Comparison of ENCODE assay signal across 19 mouse cellular contexts in the genomic region with DNA sequence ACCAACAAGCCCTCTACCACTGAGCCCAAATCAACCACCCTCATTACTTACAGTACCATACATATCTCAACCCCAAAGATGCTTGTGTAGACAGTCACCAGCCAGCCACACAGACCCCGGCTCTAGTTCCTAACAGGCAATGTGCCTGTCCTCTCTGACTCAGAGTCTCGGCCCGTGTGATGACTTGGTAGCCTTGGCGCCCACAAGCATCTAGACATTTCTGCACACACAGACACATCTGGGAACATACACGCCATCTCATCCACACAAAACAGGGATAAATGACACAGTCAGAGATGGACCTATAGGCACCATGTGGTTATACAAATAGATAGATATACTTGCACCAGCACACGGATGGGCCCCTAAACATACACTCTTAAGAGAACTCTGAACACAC. TPM values are rescaled to one million over a fixed set of nuclear protein-coding genes. Genes with fewer than 3 reads are reported as not detected.
DNase-seq lines count a peak whose midpoint lies in the region; ATAC-seq and TF ChIP-seq lines count a peak whose summit lies in the region.
"Had no signal": no experiment of that assay in that cellular context is flagged by ENCODE, and none has a peak within 500 bp of the region (broad histone marks: within the 10 kb centered on the region; RNA-seq: fewer than 3 reads in every experiment).

No protein-coding gene starts in this region.

- no peak for TF ChIP-seq EP300 in stomach, postnatal 0 days (optimal IDR thresholded peaks at IDR 0.05)

- H3K27me3 ChIP-seq in heart, embryonic 12.5 days (replicated peaks), result 0 out of 2 replicates have a peak, but pooled peaks cover 8% of the 10 kb centered on the region
- H3K27me3 ChIP-seq in stomach, embryonic 15.5 days (replicated peaks), result no peaks in the 10 kb centered on the region
- H3K27me3 ChIP-seq in stomach, postnatal 0 days (ENCODE audit: control insufficient read depth, insufficient read depth, low read length), result no peaks in the 10 kb centered on the region
- H3K27me3 ChIP-seq in intestine, embryonic 15.5 days (replicated peaks), result peaks cover 3% of the 10 kb centered on the region; the same call in 1 of the 2 replicates
- H3K27me3 ChIP-seq in stomach, embryonic 16.5 days (ENCODE audit: control insufficient read depth, insufficient read depth, low read length), result no peaks in the 10 kb centered on the region

- H3K4me2 ChIP-seq in heart, embryonic 12.5 days, result peak overlapping the region; percentile 53
- H3K4me2 ChIP-seq in stomach, embryonic 15.5 days, result peak overlapping the region; percentile 59; the same call in 1 of the 2 replicates
- no peak overlapping the region for H3K4me2 ChIP-seq in stomach, postnatal 0 days (replicated peaks; ENCODE audit: low read depth)
- H3K4me2 ChIP-seq in intestine, embryonic 15.5 days (replicated peaks), result peak overlapping the region; percentile 24; the same call in 1 of the 2 replicates
- H3K4me2 ChIP-seq in stomach, embryonic 16.5 days (ENCODE audit: low read depth, low read length), result 0 out of 2 replicates have a peak overlapping the region, but pooled peaks have one; percentile 19

- H3K4me1 ChIP-seq in heart, embryonic 12.5 days (replicated peaks), result peaks cover 56% of the 10 kb centered on the region
- H3K4me1 ChIP-seq in stomach, embryonic 15.5 days, result peaks cover 38% of the 10 kb centered on the region
- peaks cover 4% of the 10 kb centered on the region for H3K4me1 ChIP-seq in stomach, postnatal 0 days (replicated peaks; ENCODE audit: control insufficient read depth, insufficient read depth)
- H3K4me1 ChIP-seq in intestine, embryonic 15.5 days (replicated peaks), result peaks cover 44% of the 10 kb centered on the region
- H3K4me1 ChIP-seq in stomach, embryonic 16.5 days (ENCODE audit: control insufficient read depth, insufficient read depth, low read length), result peaks cover 46% of the 10 kb centered on the region

- WGBS in heart, embryonic 12.5 days, result 67% methylated on average over 6 of the region's 6 CpGs
- WGBS in stomach, embryonic 15.5 days, result 76% methylated on average over 6 of the region's 6 CpGs
- WGBS in stomach, postnatal 0 days, result 75% methylated on average over 6 of the region's 6 CpGs
- 68% methylated on average over 6 of the region's 6 CpGs for WGBS in intestine, embryonic 15.5 days
- WGBS in stomach, embryonic 16.5 days, result 74% methylated on average over 6 of the region's 6 CpGs

- TF ChIP-seq CTCF in stomach, postnatal 0 days (IDR thresholded peaks at IDR 0.05; ENCODE audit: low read depth), result no peak

- no peak for DNase-seq in heart, postnatal 14 days
- no peak for DNase-seq in stomach, postnatal 0 days (ENCODE audit: low spot score)
- no peak for DNase-seq in adrenal gland, postnatal 10 days
- DNase-seq in gastrocnemius, adult 18-20 months (ENCODE audit: low spot score), result no peak
- DNase-seq: adrenal gland, adult 2 months; cerebellum, adult 18-20 months; kidney, adult 18-20 months; layer of hippocampus, postnatal 36 days; liver; thymus, adult 2 months had no signal

- peak overlapping the region; percentile 69; the same call in 1 of the 2 replicates for H3K27ac ChIP-seq in heart, embryonic 12.5 days (ENCODE audit: poor library complexity, severe bottlenecking)
- no peak overlapping the region for H3K27ac ChIP-seq in stomach, embryonic 15.5 days
- H3K27ac ChIP-seq in stomach, postnatal 0 days (replicated peaks), result no peak overlapping the region
- H3K27ac ChIP-seq in intestine, embryonic 15.5 days, result no peak overlapping the region
- H3K27ac ChIP-seq in stomach, embryonic 16.5 days (ENCODE audit: low read length), result no peak overlapping the region

- intact Hi-C loops in heart, postnatal 14 days (cut with DNase I), result loop anchor here (10.0 kb wide), 1 partner anchor 309 kb away; a partner anchor contains a TSS

- H3K9ac ChIP-seq in heart, embryonic 12.5 days, result no peak overlapping the region
- H3K9ac ChIP-seq in stomach, embryonic 15.5 days, result no peak overlapping the region
- no peak overlapping the region for H3K9ac ChIP-seq in stomach, postnatal 0 days (ENCODE audit: low read length)
- H3K9ac ChIP-seq in intestine, embryonic 15.5 days, result no peak overlapping the region
- H3K9ac ChIP-seq in stomach, embryonic 16.5 days (ENCODE audit: low read length), result no peak overlapping the region

- peaks cover 36% of the 10 kb centered on the region for H3K36me3 ChIP-seq in heart, embryonic 12.5 days
- H3K36me3 ChIP-seq in stomach, embryonic 15.5 days, result 0 out of 2 replicates have a peak, but pooled peaks cover 8% of the 10 kb centered on the region
- H3K36me3 ChIP-seq in stomach, postnatal 0 days (ENCODE audit: control insufficient read depth, insufficient read depth, low read length), result 0 out of 2 replicates have a peak, but pooled peaks cover 3% of the 10 kb centered on the region
- peaks cover 5% of the 10 kb centered on the region; the same call in 1 of the 2 replicates for H3K36me3 ChIP-seq in intestine, embryonic 15.5 days
- H3K36me3 ChIP-seq in stomach, embryonic 16.5 days (ENCODE audit: control insufficient read depth, insufficient read depth, low read length), result 0 out of 2 replicates have a peak, but pooled peaks cover 6% of the 10 kb centered on the region

- no peak for ATAC-seq in heart, embryonic 12.5 days (ENCODE audit: insufficient number of reproducible peaks, low FRiP score)
- ATAC-seq in stomach, embryonic 15.5 days (ENCODE audit: insufficient read depth, low FRiP score, low read depth), result no peak
- ATAC-seq in stomach, postnatal 0 days (ENCODE audit: low FRiP score, low TSS enrichment), result no peak
- no peak for ATAC-seq in intestine, embryonic 15.5 days
- no peak for ATAC-seq in stomach, embryonic 16.5 days (ENCODE audit: insufficient read depth, low FRiP score)

- H3K4me3 ChIP-seq in heart, embryonic 12.5 days, result no peak overlapping the region
- H3K4me3 ChIP-seq in stomach, embryonic 15.5 days (replicated peaks), result no peak overlapping the region
- H3K4me3 ChIP-seq in stomach, postnatal 0 days (ENCODE audit: low read depth, low read length), result no peak overlapping the region
- no peak overlapping the region for H3K4me3 ChIP-seq in intestine, embryonic 15.5 days (replicated peaks)
- H3K4me3 ChIP-seq in stomach, embryonic 16.5 days (replicated peaks; ENCODE audit: low read length), result no peak overlapping the region
- H3K4me3 ChIP-seq: erythroblast, embryonic 14.5 days had no signal

- no peaks in the 10 kb centered on the region for H3K9me3 ChIP-seq in heart, embryonic 12.5 days (replicated peaks)
- no peaks in the 10 kb centered on the region for H3K9me3 ChIP-seq in stomach, embryonic 15.5 days
- no peaks in the 10 kb centered on the region for H3K9me3 ChIP-seq in stomach, postnatal 0 days (ENCODE audit: control insufficient read depth, low read length)
- no peaks in the 10 kb centered on the region for H3K9me3 ChIP-seq in intestine, embryonic 15.5 days
- H3K9me3 ChIP-seq in stomach, embryonic 16.5 days (replicated peaks; ENCODE audit: control insufficient read depth, low read length), result no peaks in the 10 kb centered on the region
- H3K9me3 ChIP-seq: hindbrain, embryonic 10.5 days had no signal

RNA-seq across cellular contexts. Expression of a gene that starts 3.6 kb away (rescaled TPM):
- 26.2 and 28.2 TPM in 2 replicates for polyA plus RNA-seq in heart, embryonic 12.5 days (2016; fragmentation: Nextera tagmentation; extraction: Ambion mirVana)
- 10 to 100 TPM; 10.8 to 10.9 TPM for total RNA-seq in heart, postnatal 14 days (2021)
- 25.8 and 26.5 TPM in 2 replicates for polyA plus RNA-seq in stomach, embryonic 15.5 days (2015; fragmentation: Nextera tagmentation; extraction: Ambion mirVana)
- polyA plus RNA-seq in stomach, postnatal 0 days (2015; fragmentation: Nextera tagmentation; extraction: Ambion mirVana), result 12.0 and 12.7 TPM in 2 replicates
- polyA plus RNA-seq in intestine, embryonic 15.5 days (2015; fragmentation: Nextera tagmentation; extraction: Ambion mirVana), result 20.1 and 20.7 TPM in 2 replicates
- polyA plus RNA-seq in stomach, embryonic 16.5 days (2015; fragmentation: Nextera tagmentation; extraction: Ambion mirVana), result 10.9 and 14.8 TPM in 2 replicates
- total RNA-seq in adrenal gland, postnatal 10 days (2021), result 10 to 100 TPM; 11.0 to 11.7 TPM
- 1 to 10 TPM; 2.5 to 5.3 TPM for total RNA-seq in gastrocnemius, adult 18-20 months (2021)

RNA-seq across cellular contexts. Expression of a gene that starts 9.2 kb away (rescaled TPM):
- polyA plus RNA-seq in heart, embryonic 12.5 days (2016; fragmentation: Nextera tagmentation; extraction: Ambion mirVana), result 0.09 TPM in 1 of 2 replicates, not detected in the other
- total RNA-seq in heart, postnatal 14 days (2021), result under 1 TPM; 0.22 to 0.50 TPM
- polyA plus RNA-seq in stomach, embryonic 15.5 days (2015; fragmentation: Nextera tagmentation; extraction: Ambion mirVana), result 0.59 and 0.65 TPM in 2 replicates
- 0.15 and 0.27 TPM in 2 replicates for polyA plus RNA-seq in stomach, postnatal 0 days (2015; fragmentation: Nextera tagmentation; extraction: Ambion mirVana)
- 1.3 and 2.1 TPM in 2 replicates for polyA plus RNA-seq in intestine, embryonic 15.5 days (2015; fragmentation: Nextera tagmentation; extraction: Ambion mirVana)
- 0.44 and 0.45 TPM in 2 replicates for polyA plus RNA-seq in stomach, embryonic 16.5 days (2015; fragmentation: Nextera tagmentation; extraction: Ambion mirVana)
- under 1 TPM; 0.27 to 0.82 TPM for total RNA-seq in adrenal gland, postnatal 10 days (2021)
- not detected for total RNA-seq in gastrocnemius, adult 18-20 months (2021)
- total RNA-seq: gastrocnemius, postnatal 25 days; layer of hippocampus, postnatal 36 days had no signal
- polyA plus RNA-seq: erythroblast, embryonic 14.5 days; midbrain, embryonic 16.5 days; neural tube, embryonic 11.5 days had no signal

RNA-seq across cellular contexts. Expression of a gene that starts 38.1 kb away (rescaled TPM):
- 53.3 and 54.2 TPM in 2 replicates for polyA plus RNA-seq in heart, embryonic 12.5 days (2016; fragmentation: Nextera tagmentation; extraction: Ambion mirVana)
- 10 to 100 TPM; 23.3 to 26.5 TPM for total RNA-seq in heart, postnatal 14 days (2021)
- 26.9 and 29.8 TPM in 2 replicates for polyA plus RNA-seq in stomach, embryonic 15.5 days (2015; fragmentation: Nextera tagmentation; extraction: Ambion mirVana)
- 19.3 and 20.5 TPM in 2 replicates for polyA plus RNA-seq in stomach, postnatal 0 days (2015; fragmentation: Nextera tagmentation; extraction: Ambion mirVana)
- polyA plus RNA-seq in intestine, embryonic 15.5 days (2015; fragmentation: Nextera tagmentation; extraction: Ambion mirVana), result 39.4 and 40.3 TPM in 2 replicates
- polyA plus RNA-seq in stomach, embryonic 16.5 days (2015; fragmentation: Nextera tagmentation; extraction: Ambion mirVana), result 28.8 and 29.5 TPM in 2 replicates
- 10 to 100 TPM; 26.3 to 26.7 TPM for total RNA-seq in adrenal gland, postnatal 10 days (2021)
- 1 to 10 TPM; 3.3 to 7.2 TPM for total RNA-seq in gastrocnemius, adult 18-20 months (2021)

RNA-seq across cellular contexts. Expression of a gene that starts 57.0 kb away (rescaled TPM):
- polyA plus RNA-seq in heart, embryonic 12.5 days (2016; fragmentation: Nextera tagmentation; extraction: Ambion mirVana), result 122 and 126 TPM in 2 replicates
- total RNA-seq in heart, postnatal 14 days (2021), result 10 to 100 TPM; 65.4 to 65.8 TPM
- 133 and 134 TPM in 2 replicates for polyA plus RNA-seq in stomach, embryonic 15.5 days (2015; fragmentation: Nextera tagmentation; extraction: Ambion mirVana)
- 70.4 and 72.7 TPM in 2 replicates for polyA plus RNA-seq in stomach, postnatal 0 days (2015; fragmentation: Nextera tagmentation; extraction: Ambion mirVana)
- polyA plus RNA-seq in intestine, embryonic 15.5 days (2015; fragmentation: Nextera tagmentation; extraction: Ambion mirVana), result 126 and 134 TPM in 2 replicates
- 128 and 129 TPM in 2 replicates for polyA plus RNA-seq in stomach, embryonic 16.5 days (2015; fragmentation: Nextera tagmentation; extraction: Ambion mirVana)
- total RNA-seq in adrenal gland, postnatal 10 days (2021), result 10 to 100 TPM; 56.7 to 64.3 TPM
- total RNA-seq in gastrocnemius, adult 18-20 months (2021), result 10 to 100 TPM; 48.9 to 56.7 TPM
